Mouse (Mus musculus) stomach, embryonic 16.5 days (tissue): ENCODE measurements around the gene Dvl1. TPM values are rescaled to one million over a fixed set of nuclear protein-coding genes. Genes with fewer than 3 reads are reported as not detected.
A peak's percentile ranks its signal among the peaks of the same experiment; 100 is the strongest.

Source experiments
- ATAC-seq: fragments of 200-750 bp; cut with Nextera tagmentation; 2 replicates; pipeline ENCODE4 v1.8.0; 2017; ENCODE audit warnings: moderate number of reproducible peaks, moderate TSS enrichment; ENCODE audit not compliant: insufficient read depth, low FRiP score
- H3K27ac ChIP-seq: fragments of 300-500 bp; sonication (generic); 2 replicates; pipeline ENCODE4 v1.5.1; 2014; ENCODE audit warnings: low read length
- H3K27me3 ChIP-seq: fragments of 300-500 bp; sonication (generic); 2 replicates; pipeline ENCODE4 v1.6.1; 2014; ENCODE audit warnings: low read length, control low read depth, mixed read lengths; ENCODE audit not compliant: control insufficient read depth, insufficient read depth
- H3K36me3 ChIP-seq: fragments of 300-500 bp; sonication (generic); 2 replicates; pipeline ENCODE4 v1.6.1; 2014; ENCODE audit warnings: low read length; ENCODE audit not compliant: control insufficient read depth, insufficient read depth
- H3K4me1 ChIP-seq: fragments of 300-500 bp; sonication (generic); 2 replicates; pipeline ENCODE4 v1.6.1; 2014; ENCODE audit warnings: low read length, control low read depth, mixed read lengths; ENCODE audit not compliant: control insufficient read depth, insufficient read depth
- H3K4me2 ChIP-seq: fragments of 300-500 bp; sonication (generic); 2 replicates; pipeline ENCODE4 v1.6.1; 2014; ENCODE audit warnings: low read depth, low read length, mixed read lengths
- H3K4me3 ChIP-seq: fragments of 300-500 bp; sonication (generic); replicated peaks from 2 replicates; pipeline ENCODE4 v1.5.1; 2014; ENCODE audit warnings: mild to moderate bottlenecking, low read length
- H3K9ac ChIP-seq: fragments of 300-500 bp; sonication (generic); 2 replicates; pipeline ENCODE4 v1.6.1; 2014; ENCODE audit warnings: low read length
- H3K9me3 ChIP-seq: fragments of 300-500 bp; sonication (generic); replicated peaks from 2 replicates; pipeline ENCODE4 v1.6.1; 2016; ENCODE audit warnings: low read length, control low read depth; ENCODE audit not compliant: control insufficient read depth
- WGBS: fragments of 180-500 bp; shearing (Covaris S2); extraction: QIAGEN DNeasy Blood & Tissue Kit; methylation state at CpG from one replicate; pipeline ENCODE4 v1.1.7; 2014; 5-methylcytosine and 5-hydroxymethylcytosine counted together
- polyA plus RNA-seq: library from polyadenylated mRNA; unstranded; fragments of >200 nt; fragmentation: Nextera tagmentation; extraction: Ambion mirVana; gene quantifications from 2 replicates; pipeline ENCODE4 v1.2.1, GENCODE M21; 2015

Gene Dvl1
- polyA plus RNA-seq, 1 experiment from 2014 or later, result 5.0 TPM

DNA sequence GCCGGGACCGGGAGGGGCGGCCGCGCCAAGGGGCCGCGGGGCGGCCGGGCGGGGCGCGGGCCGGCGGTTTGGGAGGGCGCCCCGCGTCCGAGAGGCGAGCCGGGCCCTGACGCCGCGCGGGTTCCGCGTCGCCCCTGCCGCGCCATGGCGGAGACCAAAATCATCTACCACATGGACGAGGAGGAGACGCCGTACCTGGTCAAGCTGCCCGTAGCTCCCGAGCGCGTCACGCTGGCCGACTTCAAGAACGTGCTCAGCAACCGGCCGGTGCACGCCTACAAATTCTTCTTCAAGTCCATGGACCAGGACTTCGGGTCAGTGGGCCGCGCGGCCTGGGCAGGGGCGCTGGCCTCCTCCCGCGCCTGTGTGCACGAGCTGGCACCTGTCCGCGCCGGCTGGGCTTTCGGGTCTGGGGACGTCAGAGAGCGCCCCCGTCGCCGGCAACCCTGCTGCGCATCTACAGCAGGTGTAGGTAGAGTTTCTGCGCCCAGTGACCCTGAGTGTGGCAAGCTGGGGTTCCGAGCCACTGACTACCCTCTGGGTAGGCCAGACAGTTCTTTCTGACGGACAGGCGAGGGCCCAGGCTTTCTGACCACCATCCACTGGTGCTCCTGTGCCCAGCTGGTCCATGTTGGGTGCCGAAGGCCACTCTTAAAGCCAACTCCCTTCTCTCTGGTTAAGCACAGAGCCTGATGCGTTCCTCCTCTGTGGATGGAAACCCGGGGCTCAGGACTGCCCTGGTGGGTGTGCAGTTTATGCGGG is 570 bp downstream of the Dvl1 start:
- 2% methylated on average over 68 of the region's 69 CpGs for WGBS
- ATAC-seq, result peak; percentile 21
- Histone ChIP-seq H3K36me3 (no peaks in the 10 kb centered on the region; the same call in 1 of the 2 replicates), H3K27me3 (no peaks in the 10 kb centered on the region), H3K4me1 (peaks cover 24% of the 10 kb centered on the region), H3K9ac (peak overlapping the region; percentile 93), H3K4me3 (peak overlapping the region; percentile 72), H3K4me2 (peak overlapping the region; percentile 90), H3K27ac (peak overlapping the region; percentile 59), H3K9me3 (no peaks in the 10 kb centered on the region)

GRCm38 (mm10) chr4:155848434-155849095 is 1.4 kb downstream of the Dvl1 start:
- H3K27ac ChIP-seq, result no peak overlapping the region

GRCm38 (mm10) chr4:155849391-155849790 is 2.2 kb downstream of the Dvl1 start:
- Histone ChIP-seq H3K9ac (no peak overlapping the region), H3K4me2 (no peak overlapping the region), H3K36me3 (peaks cover 4% of the 10 kb centered on the region; the same call in 1 of the 2 replicates), H3K27me3 (no peaks in the 10 kb centered on the region), H3K27ac (no peak overlapping the region), H3K4me3 (no peak overlapping the region), H3K9me3 (no peaks in the 10 kb centered on the region), H3K4me1 (peaks cover 24% of the 10 kb centered on the region)
- 94% methylated on average over 2 of the region's 2 CpGs for WGBS
- no peak for ATAC-seq

More at GRCm38 (mm10) chr4:155848434-155849095, 1.4 kb downstream of the Dvl1 start:
- ATAC-seq, result no peak
- WGBS, result 57% methylated on average over 7 of the region's 7 CpGs
- Histone ChIP-seq H3K4me3 (peak overlapping the region; percentile 72), H3K27me3 (no peaks in the 10 kb centered on the region), H3K9ac (peak overlapping the region; percentile 93), H3K4me1 (peaks cover 24% of the 10 kb centered on the region), H3K9me3 (no peaks in the 10 kb centered on the region), H3K4me2 (peak overlapping the region; percentile 90), H3K36me3 (peaks cover 3% of the 10 kb centered on the region)

- Histone ChIP-seq H3K36me3 (peaks cover 7% of the 10 kb centered on the region; the same call in 1 of the 2 replicates), H3K4me1 (peaks cover 24% of the 10 kb centered on the region), H3K27me3 (no peaks in the 10 kb centered on the region), H3K4me2 (no peak overlapping the region), H3K9ac (no peak overlapping the region), H3K9me3 (no peaks in the 10 kb centered on the region), H3K4me3 (no peak overlapping the region), H3K27ac (no peak overlapping the region)
- 79% methylated on average over 3 of the region's 3 CpGs for WGBS
- no peak for ATAC-seq
Observed at GRCm38 (mm10) chr4:155849792-155850451, 2.7 kb downstream of the Dvl1 start.

- Histone ChIP-seq H3K4me3 (no peak overlapping the region), H3K36me3 (peaks cover 20% of the 10 kb centered on the region), H3K9me3 (no peaks in the 10 kb centered on the region), H3K27ac (no peak overlapping the region), H3K27me3 (no peaks in the 10 kb centered on the region), H3K9ac (no peak overlapping the region), H3K4me1 (peaks cover 23% of the 10 kb centered on the region), H3K4me2 (no peak overlapping the region)
- ATAC-seq, result no peak
- WGBS, result 82% methylated on average over 3 of the region's 3 CpGs
Observed at GRCm38 (mm10) chr4:155851368-155851767, 4.2 kb downstream of the Dvl1 start.

DNA sequence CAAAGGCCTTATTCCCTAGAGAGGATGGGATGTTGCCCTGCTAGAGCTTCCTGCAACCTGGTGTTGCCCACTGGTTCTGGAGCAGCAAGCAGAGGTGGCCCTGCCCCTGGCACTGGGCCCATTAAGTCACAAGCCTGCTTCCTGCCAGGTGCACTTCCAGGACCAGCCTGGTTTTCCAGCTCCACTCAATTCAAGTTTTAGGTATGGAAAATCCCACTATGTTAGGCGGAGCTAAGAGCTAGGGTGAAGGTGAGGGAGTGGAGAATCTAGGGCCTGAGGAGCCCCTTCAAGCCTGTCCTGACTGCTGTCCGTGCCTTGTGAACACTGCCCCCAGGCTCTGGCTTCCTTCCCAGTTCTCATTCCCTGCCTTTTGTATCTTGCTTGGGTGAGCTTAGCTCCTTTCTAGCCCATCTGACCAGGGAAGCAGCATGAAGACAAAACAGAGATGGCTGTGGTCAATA is 4.8 kb downstream of the Dvl1 start:
- peaks cover 20% of the 10 kb centered on the region for H3K36me3 ChIP-seq
- H3K27me3 ChIP-seq, result no peaks in the 10 kb centered on the region
- no peak for ATAC-seq
- H3K4me1 ChIP-seq, result peaks cover 17% of the 10 kb centered on the region
- no peaks in the 10 kb centered on the region for H3K9me3 ChIP-seq
- H3K4me3 ChIP-seq, result no peak overlapping the region
- H3K4me2 ChIP-seq, result no peak overlapping the region
- no peak overlapping the region for H3K9ac ChIP-seq
- 67% methylated on average over 2 of the region's 2 CpGs for WGBS
- H3K27ac ChIP-seq, result no peak overlapping the region

DNA sequence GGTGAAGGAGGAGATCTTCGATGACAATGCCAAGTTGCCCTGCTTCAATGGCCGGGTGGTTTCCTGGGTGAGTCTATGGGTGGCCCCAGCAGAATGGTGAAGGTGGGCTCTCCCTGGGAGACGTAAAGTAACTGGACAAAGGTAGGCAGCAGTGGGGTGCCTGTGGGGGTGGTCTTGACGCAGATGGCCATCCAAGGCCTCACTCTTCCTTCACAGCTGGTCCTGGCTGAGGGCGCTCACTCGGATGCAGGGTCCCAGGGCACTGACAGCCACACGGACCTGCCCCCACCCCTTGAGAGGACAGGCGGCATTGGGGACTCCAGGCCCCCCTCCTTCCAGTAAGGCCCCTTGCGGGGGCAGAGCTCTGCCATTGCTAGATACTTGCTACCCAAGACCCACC is 6.2 kb downstream of the Dvl1 start:
- Histone ChIP-seq H3K4me3 (no peak overlapping the region), H3K9me3 (no peaks in the 10 kb centered on the region), H3K27me3 (no peaks in the 10 kb centered on the region), H3K4me2 (no peak overlapping the region), H3K4me1 (peaks cover 13% of the 10 kb centered on the region), H3K9ac (no peak overlapping the region), H3K27ac (no peak overlapping the region), H3K36me3 (peaks cover 20% of the 10 kb centered on the region)
- WGBS, result 83% methylated on average over 9 of the region's 9 CpGs
- no peak for ATAC-seq

- Histone ChIP-seq H3K4me2 (no peak overlapping the region), H3K36me3 (peaks cover 20% of the 10 kb centered on the region), H3K27ac (no peak overlapping the region), H3K9ac (no peak overlapping the region), H3K4me1 (no peaks in the 10 kb centered on the region), H3K27me3 (no peaks in the 10 kb centered on the region), H3K4me3 (no peak overlapping the region), H3K9me3 (no peaks in the 10 kb centered on the region)
- no peak for ATAC-seq
- 95% methylated on average over 12 of the region's 12 CpGs for WGBS
Observed at GRCm38 (mm10) chr4:155854991-155855390, 7.8 kb downstream of the Dvl1 start.

DNA sequence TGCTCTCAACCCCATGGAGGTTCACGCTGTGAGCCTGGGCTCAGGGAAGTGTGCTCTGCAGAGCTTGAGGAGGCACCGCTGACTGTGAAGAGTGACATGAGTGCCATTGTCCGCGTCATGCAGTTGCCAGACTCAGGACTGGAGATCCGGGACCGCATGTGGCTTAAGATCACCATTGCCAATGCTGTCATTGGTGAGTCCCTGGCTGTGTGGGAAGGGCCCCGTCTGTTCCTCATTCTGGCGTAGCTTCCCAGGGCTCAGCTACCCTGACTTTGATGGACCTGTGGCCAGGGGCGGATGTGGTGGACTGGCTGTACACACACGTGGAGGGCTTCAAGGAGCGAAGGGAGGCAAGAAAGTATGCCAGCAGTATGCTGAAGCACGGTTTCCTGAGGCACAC is 8.9 kb downstream of the Dvl1 start:
- Histone ChIP-seq H3K36me3 (peaks cover 20% of the 10 kb centered on the region), H3K4me1 (no peaks in the 10 kb centered on the region), H3K4me2 (no peak overlapping the region), H3K27me3 (no peaks in the 10 kb centered on the region), H3K27ac (no peak overlapping the region), H3K9ac (no peak overlapping the region), H3K9me3 (no peaks in the 10 kb centered on the region), H3K4me3 (no peak overlapping the region)
- ATAC-seq, result no peak
- WGBS, result 90% methylated on average over 12 of the region's 12 CpGs
